Mouse (Mus musculus) cerebellum, adult 9-10 months (tissue): ENCODE measurements around the gene Scn5a.

Source experiments
- DNase-seq: peaks from one replicate; pipeline ENCODE4 v3.0.0; 2022

Gene Scn5a

DNA sequence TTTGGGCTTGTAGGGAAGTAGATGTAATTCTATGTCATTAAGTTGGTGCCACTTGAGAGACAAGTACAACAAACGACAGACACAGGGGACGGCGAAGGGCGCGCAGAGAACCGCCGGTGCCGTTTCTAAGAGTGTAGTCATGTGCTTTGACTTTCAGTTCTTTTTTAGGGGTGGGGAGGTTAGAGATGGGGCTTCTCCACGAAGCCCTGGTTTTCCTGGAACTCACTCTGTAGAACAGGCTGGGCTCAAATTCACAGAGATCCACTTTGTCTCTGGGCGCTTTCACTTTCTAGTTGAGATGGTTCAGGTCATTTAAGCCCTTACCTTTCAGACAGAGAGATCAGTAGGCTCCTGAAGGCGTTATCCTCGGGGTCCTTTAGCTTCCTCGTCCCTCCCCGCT lies 122.8 kb downstream of the Scn5a start:
- no peak for DNase-seq

- DNase-seq: no peak
Measured at GRCm38 (mm10) chr9:119445737-119446136, 133.1 kb downstream of the Scn5a start.

DNA sequence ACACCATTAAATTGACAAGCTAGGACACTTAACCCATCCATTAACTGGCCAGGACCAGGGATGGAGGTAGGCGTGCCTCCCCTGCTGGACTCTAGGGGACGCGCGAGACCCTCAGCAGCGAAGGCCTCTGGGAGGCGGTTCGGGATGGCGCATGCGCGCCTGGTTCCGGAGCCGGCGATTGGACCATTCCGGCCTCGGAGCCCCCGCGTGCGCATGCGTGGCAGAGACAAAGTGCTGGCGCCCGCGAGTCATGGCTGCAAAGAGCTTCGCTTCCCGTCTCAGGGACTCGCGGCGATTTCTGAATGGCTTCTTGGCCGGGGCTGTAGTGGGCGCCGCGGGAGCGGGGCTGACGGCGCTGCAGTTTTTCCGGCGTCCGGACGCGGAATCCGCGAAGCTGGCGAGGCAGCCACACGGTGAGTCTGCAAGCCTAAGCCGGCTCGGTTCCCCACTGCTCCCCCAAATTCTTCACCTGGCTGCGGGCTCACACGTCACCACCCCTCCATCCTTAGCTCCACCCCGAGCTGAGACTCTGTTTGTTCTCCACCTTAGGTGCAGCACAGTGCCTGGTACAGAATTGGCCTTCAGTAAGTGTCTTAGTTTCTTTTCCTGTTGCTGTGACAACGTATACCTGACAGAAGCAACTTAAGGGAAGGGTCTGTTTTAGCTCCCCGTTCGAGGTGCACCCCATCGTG lies 133.9 kb downstream of the Scn5a start, which contains the start of gene Exog:
Gene Exog (plus strand): TSS at position 206 of the 692 bp plus-strand sequence.
- peak; percentile 97 for DNase-seq

DNA sequence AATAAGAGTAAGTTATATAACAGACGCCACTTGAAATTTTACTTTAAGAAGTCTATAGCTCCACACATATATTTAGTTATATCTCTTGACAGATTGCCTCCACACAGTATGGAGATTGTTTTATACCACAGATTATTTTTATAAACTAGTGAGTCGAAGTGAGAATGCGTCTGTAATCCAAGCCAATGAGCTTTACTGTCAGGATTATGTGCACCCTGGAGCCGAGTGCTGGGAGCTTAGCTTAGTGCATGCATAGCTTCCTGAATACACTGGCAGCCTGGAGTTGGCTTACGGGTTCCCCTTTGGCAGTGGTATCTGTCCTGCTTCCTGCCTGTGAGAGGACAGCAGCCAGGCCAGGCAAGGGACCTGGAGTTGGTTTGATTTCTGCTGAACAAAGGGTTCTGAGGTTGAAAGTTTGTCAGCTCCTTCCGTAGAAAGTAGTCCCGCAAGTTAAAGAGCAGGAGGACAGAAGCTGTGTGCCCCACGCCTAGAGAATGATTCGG lies 140.3 kb downstream of the Scn5a start:
- no peak for DNase-seq

- no peak for DNase-seq
Measured at GRCm38 (mm10) chr9:119438065-119438464, 140.8 kb downstream of the Scn5a start.

- DNase-seq: no peak
Measured at GRCm38 (mm10) chr9:119435855-119436254, 143.0 kb downstream of the Scn5a start.
